Mouse (Mus musculus) embryonic fibroblast, embryonic 13.5 days (primary cell): ENCODE measurements around the gene Gpr34. TPM values are rescaled to one million over a fixed set of nuclear protein-coding genes. Genes with fewer than 3 reads are reported as not detected.

ENCODE experiments used
- H3K27ac ChIP-seq: 2 replicates; pipeline ENCODE4 v1.5.1; 2012; ENCODE audit warnings: low read length, control low read depth, inconsistent platforms; ENCODE audit not compliant: insufficient read depth
- H3K4me1 ChIP-seq: 2 replicates; pipeline ENCODE4 v1.6.1; 2011; ENCODE audit warnings: low read length; ENCODE audit not compliant: control insufficient read depth, insufficient read depth
- H3K4me3 ChIP-seq: 2 replicates; pipeline ENCODE4 v1.5.1; 2011; ENCODE audit warnings: mild to moderate bottlenecking, control low read depth, low read length; ENCODE audit not compliant: insufficient read depth
- CTCF ChIP-seq: IDR thresholded peaks from 2 replicates; pipeline ENCODE4 v1.5.1; 2011; ENCODE audit warnings: mild to moderate bottlenecking, control low read depth, low read length, moderate library complexity, borderline replicate concordance; ENCODE audit not compliant: insufficient read depth
- POLR2A ChIP-seq: IDR thresholded peaks from 2 replicates; pipeline ENCODE4 v1.6.1; 2011; ENCODE audit warnings: low read depth, mild to moderate bottlenecking, control low read depth, low read length, moderate library complexity
- polyA plus RNA-seq: library from polyadenylated mRNA; stranded (reverse); fragments of >200 nt; gene quantifications from 2 replicates; pipeline ENCODE4 v1.2.4, GENCODE M21; 2011; ENCODE audit warnings: low read depth; ENCODE audit not compliant: missing spikeins, insufficient read length

Gpr34 gene
- polyA plus RNA-seq, 1 experiment = not detected

GRCm38 (mm10) chrX:13621473-13621872 lies 10.4 kb upstream of the Gpr34 start:
- H3K4me3 ChIP-seq = no peak overlapping the region
- TF ChIP-seq CTCF (no peak), POLR2A (no peak)
- no peak overlapping the region for H3K27ac ChIP-seq
- H3K4me1 ChIP-seq = no peaks in the 10 kb centered on the region

- no peak overlapping the region for H3K27ac ChIP-seq
- no peak for TF ChIP-seq POLR2A
- TF ChIP-seq CTCF = no peak
Measured at GRCm38 (mm10) chrX:13622654-13623053, 9.2 kb upstream of the Gpr34 start.

GRCm38 (mm10) chrX:13636398-13636797 lies 4.5 kb downstream of the Gpr34 start:
- H3K4me3 ChIP-seq = no peak overlapping the region
- H3K27ac ChIP-seq = no peak overlapping the region
- H3K4me1 ChIP-seq = no peaks in the 10 kb centered on the region; the same call in 1 of the 2 replicates
- TF ChIP-seq POLR2A (no peak), CTCF (no peak)

More at GRCm38 (mm10) chrX:13622654-13623053, 9.2 kb upstream of the Gpr34 start:
- Histone ChIP-seq H3K4me1 (no peaks in the 10 kb centered on the region), H3K4me3 (no peak overlapping the region)

GRCm38 (mm10) chrX:13638894-13639293 lies 7.0 kb downstream of the Gpr34 start:
- H3K4me3 ChIP-seq = no peak overlapping the region
- H3K4me1 ChIP-seq = no peaks in the 10 kb centered on the region; the same call in 1 of the 2 replicates
- no peak overlapping the region for H3K27ac ChIP-seq
- TF ChIP-seq CTCF = no peak
- no peak for TF ChIP-seq POLR2A

GRCm38 (mm10) chrX:13651889-13652288 lies 20.0 kb downstream of the Gpr34 start:
- no peak for TF ChIP-seq POLR2A
- no peak for TF ChIP-seq CTCF
- H3K4me3 ChIP-seq = no peak overlapping the region
- H3K27ac ChIP-seq = no peak overlapping the region
- H3K4me1 ChIP-seq = no peaks in the 10 kb centered on the region; the same call in 1 of the 2 replicates

GRCm38 (mm10) chrX:13652291-13652690 lies 20.4 kb downstream of the Gpr34 start:
- no peak for TF ChIP-seq POLR2A
- Histone ChIP-seq H3K27ac (no peak overlapping the region), H3K4me3 (no peak overlapping the region), H3K4me1 (no peaks in the 10 kb centered on the region; the same call in 1 of the 2 replicates)

DNA sequence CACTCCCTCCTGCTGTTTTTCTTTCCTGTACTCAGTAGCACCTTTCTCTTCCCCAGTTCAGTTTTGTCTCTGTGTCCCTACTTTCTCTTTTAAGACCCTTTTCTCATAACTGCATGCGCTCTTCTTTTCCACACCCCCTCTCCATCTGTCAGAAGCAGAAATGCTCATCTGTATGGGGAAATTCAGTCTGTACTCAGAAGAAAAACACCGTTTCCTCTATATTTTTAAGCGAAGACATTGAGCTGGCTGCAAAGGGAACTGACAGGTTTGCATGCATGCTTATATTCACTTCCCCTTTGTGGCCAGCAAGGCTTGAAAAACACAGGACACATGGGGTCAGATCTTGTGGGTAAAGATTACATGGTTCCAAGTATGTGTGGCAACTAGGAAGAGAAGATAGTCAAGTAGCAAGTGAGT lies 23.1 kb downstream of the Gpr34 start:
- Histone ChIP-seq H3K4me3 (no peak overlapping the region), H3K4me1 (no peaks in the 10 kb centered on the region; the same call in 1 of the 2 replicates), H3K27ac (no peak overlapping the region)
- TF ChIP-seq POLR2A (no peak), CTCF (no peak)

GRCm38 (mm10) chrX:13655906-13656305 lies 24.0 kb downstream of the Gpr34 start:
- no peak overlapping the region for H3K4me3 ChIP-seq
- H3K4me1 ChIP-seq = no peaks in the 10 kb centered on the region; the same call in 1 of the 2 replicates
- TF ChIP-seq POLR2A (no peak), CTCF (no peak)
- H3K27ac ChIP-seq = no peak overlapping the region

- Histone ChIP-seq H3K4me1 (no peaks in the 10 kb centered on the region; the same call in 1 of the 2 replicates), H3K27ac (no peak overlapping the region), H3K4me3 (no peak overlapping the region)
- TF ChIP-seq POLR2A (no peak), CTCF (no peak)
Measured at GRCm38 (mm10) chrX:13656721-13657120, 24.8 kb downstream of the Gpr34 start.

- no peak for TF ChIP-seq CTCF
- no peak for TF ChIP-seq POLR2A
- H3K4me1 ChIP-seq = no peaks in the 10 kb centered on the region; the same call in 1 of the 2 replicates
- no peak overlapping the region for H3K27ac ChIP-seq
- H3K4me3 ChIP-seq = no peak overlapping the region
Measured at GRCm38 (mm10) chrX:13658616-13659140, 26.8 kb downstream of the Gpr34 start.
